Mouse (Mus musculus) heart, embryonic 10.5 days (tissue): ENCODE data around the gene Cdc40. TPM values are rescaled to one million over a fixed set of nuclear protein-coding genes. Genes with fewer than 3 reads are reported as not detected.
"Not testable (repeated sequence)": the region's sequence is repeated elsewhere in the genome, so short reads cannot be mapped to it uniquely, and the experiment has no call there.

Source experiments
- DNase-seq: peaks from one replicate; pipeline ENCODE4 v3.0.0-alpha.2; 2017; ENCODE audit warnings: low spot score
- H3K27ac ChIP-seq: fragments of 300-500 bp; sonication (generic); 2 replicates; pipeline ENCODE4 v1.5.1; 2016; ENCODE audit warnings: mild to moderate bottlenecking
- H3K27me3 ChIP-seq: fragments of 300-500 bp; sonication (generic); 2 replicates; pipeline ENCODE4 v1.6.1; 2016; ENCODE audit warnings: mild to moderate bottlenecking; ENCODE audit not compliant: poor library complexity, insufficient read depth, severe bottlenecking
- H3K36me3 ChIP-seq: fragments of 300-500 bp; sonication (generic); 2 replicates; pipeline ENCODE4 v1.6.1; 2016; ENCODE audit warnings: mild to moderate bottlenecking, moderate library complexity
- H3K4me1 ChIP-seq: fragments of 300-500 bp; sonication (generic); 2 replicates; pipeline ENCODE4 v1.6.1; 2016; ENCODE audit warnings: mild to moderate bottlenecking
- H3K4me3 ChIP-seq: fragments of 300-500 bp; sonication (generic); 2 replicates; pipeline ENCODE4 v1.5.1; 2016; ENCODE audit warnings: mild to moderate bottlenecking, moderate library complexity
- H3K9me3 ChIP-seq: fragments of 300-500 bp; sonication (generic); 2 replicates; pipeline ENCODE4 v1.6.1; 2016; ENCODE audit warnings: mild to moderate bottlenecking, moderate library complexity
- WGBS: fragments of 180-500 bp; shearing (Covaris S2); methylation state at CpG from one replicate; pipeline ENCODE4 v1.1.7; 2016; 5-methylcytosine and 5-hydroxymethylcytosine counted together
- polyA plus RNA-seq: library from polyadenylated mRNA; unstranded; fragments of >200 nt; fragmentation: Nextera tagmentation; extraction: Ambion mirVana; gene quantifications from 2 replicates; pipeline ENCODE4 v1.2.1, GENCODE M21; 2016

Cdc40 gene
- polyA plus RNA-seq, 1 experiment from 2014 or later: 31.7 TPM

DNA sequence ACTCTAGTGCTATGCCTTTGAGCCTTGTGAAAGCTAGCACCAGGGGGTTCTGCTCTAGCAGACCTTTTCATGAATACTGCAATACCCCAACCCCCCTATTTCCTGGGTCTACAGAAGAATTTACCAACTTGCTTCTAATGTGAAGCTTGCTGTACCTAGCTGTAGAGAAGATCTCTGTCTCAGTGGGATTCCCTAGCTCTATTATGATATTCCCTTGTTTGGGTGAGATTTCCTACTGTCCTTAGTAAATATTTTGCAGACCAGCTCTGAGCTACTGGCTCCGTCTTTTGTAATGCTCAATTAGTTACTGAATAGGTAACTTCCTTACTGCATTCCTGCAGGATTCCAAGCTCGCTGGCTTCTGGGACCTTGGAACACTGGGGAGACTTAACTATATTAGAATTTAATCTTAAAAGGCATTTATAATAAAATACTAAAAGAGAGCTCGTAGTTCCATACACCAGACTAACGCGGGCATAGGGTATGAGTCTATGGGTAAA lies 73.7 kb downstream of the Cdc40 start:
- WGBS: 40% methylated on average over 5 of the region's 5 CpGs
- H3K27ac ChIP-seq, H3K9me3 ChIP-seq, H3K36me3 ChIP-seq, H3K4me1 ChIP-seq, DNase-seq, H3K4me3 ChIP-seq, H3K27me3 ChIP-seq: not testable (repeated sequence)

DNA sequence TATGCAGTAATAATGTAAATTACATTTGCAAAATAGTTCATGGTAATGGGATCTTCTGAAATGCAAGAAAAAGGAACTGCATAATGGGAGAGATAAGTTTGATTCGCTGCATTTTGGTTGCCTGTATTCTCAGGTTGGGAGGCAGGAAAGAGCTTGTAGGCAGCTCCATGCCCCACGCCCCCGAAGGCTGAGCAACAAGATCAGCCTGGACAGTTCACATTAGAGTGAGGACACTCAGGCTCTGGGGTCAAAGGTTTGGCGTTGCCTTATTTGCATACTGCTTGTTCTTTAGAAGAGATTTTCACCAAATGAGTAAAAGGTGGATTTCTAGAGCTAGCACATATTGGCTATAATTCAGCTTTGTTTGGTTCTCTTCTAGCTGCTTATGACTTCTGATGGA lies 76.9 kb downstream of the Cdc40 start:
- H3K4me1 ChIP-seq: no peaks in the 10 kb centered on the region
- no peaks in the 10 kb centered on the region for H3K9me3 ChIP-seq
- no peaks in the 10 kb centered on the region for H3K36me3 ChIP-seq
- WGBS: 81% methylated on average over 4 of the region's 4 CpGs
- H3K4me3 ChIP-seq: no peak overlapping the region
- no peaks in the 10 kb centered on the region for H3K27me3 ChIP-seq
- DNase-seq: no peak
- H3K27ac ChIP-seq: no peak overlapping the region

DNA sequence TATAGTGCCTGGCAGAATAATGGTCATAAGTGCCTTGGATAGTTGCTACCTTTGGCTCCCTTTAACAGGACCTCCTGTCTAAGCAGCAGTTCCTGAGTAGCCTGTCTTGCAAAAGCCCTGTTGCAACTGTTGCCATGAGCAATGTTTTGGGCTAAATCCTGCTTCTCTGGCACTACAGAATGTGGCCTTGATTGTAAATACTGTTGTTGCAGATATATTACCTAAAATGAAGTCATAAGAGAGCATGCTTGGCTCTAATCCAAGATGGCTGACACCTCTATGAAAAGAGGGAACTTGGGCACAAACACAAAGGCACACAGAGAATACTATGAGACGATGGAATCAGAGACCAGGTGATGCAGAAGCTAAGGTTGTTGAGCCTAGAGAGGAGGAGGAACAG lies 77.9 kb downstream of the Cdc40 start:
- Histone ChIP-seq H3K4me1 (no peaks in the 10 kb centered on the region), H3K4me3 (no peak overlapping the region), H3K9me3 (no peaks in the 10 kb centered on the region), H3K27ac (no peak overlapping the region), H3K27me3 (no peaks in the 10 kb centered on the region), H3K36me3 (no peaks in the 10 kb centered on the region)
- WGBS: 73% methylated on average over 1 of the region's 1 CpGs
- no peak for DNase-seq

DNA sequence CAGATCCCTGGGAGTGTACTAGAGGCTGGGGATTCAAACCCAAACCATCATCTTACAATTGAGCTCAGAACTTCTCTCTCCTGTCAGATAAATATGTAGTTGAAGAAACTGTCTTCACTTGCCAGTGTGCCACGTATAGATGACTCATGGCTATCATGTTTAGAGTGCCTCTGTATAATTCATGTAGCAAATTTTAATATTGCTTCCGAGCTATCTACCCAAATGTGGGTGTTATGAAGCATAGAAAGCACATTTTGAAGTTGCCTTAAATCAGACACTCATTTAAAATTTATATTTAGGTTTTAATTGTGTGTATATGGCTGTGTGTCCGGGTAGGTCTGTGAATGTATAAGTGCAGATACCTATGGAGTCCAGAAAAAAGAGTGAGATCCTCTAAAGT lies 91.0 kb downstream of the Cdc40 start:
- H3K4me1 ChIP-seq: no peaks in the 10 kb centered on the region
- WGBS: 82% methylated on average over 3 of the region's 3 CpGs
- H3K36me3 ChIP-seq: no peaks in the 10 kb centered on the region
- DNase-seq: no peak
- no peak overlapping the region for H3K27ac ChIP-seq
- H3K9me3 ChIP-seq: no peaks in the 10 kb centered on the region
- no peak overlapping the region for H3K4me3 ChIP-seq
- H3K27me3 ChIP-seq: no peaks in the 10 kb centered on the region

DNA sequence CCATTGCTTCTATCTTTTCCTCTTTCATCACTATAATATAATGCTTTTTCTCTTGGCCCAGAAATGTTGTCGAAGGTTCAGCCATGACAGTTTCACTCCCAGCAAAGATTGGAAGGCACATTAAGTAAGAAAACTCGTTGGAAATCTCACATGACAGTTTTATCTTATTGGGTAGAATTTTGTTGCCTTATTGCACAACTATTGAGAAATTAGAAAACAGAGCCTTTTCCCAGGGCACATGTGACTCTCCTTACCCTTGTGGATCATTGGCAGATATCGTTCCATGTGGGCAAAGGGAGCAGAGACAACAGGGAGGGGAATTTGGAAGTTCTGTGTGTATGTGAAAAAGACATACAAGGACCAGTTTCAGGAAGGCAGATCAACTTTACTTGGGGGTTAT lies 92.7 kb downstream of the Cdc40 start:
- Histone ChIP-seq H3K27me3 (no peaks in the 10 kb centered on the region), H3K9me3 (no peaks in the 10 kb centered on the region), H3K4me1 (no peaks in the 10 kb centered on the region), H3K4me3 (no peak overlapping the region), H3K27ac (no peak overlapping the region), H3K36me3 (no peaks in the 10 kb centered on the region)
- no peak for DNase-seq
- WGBS: 76% methylated on average over 3 of the region's 3 CpGs

Other genes with a start within 250 kb of the Cdc40 start
- gene Mettl24, start 200.0 kb downstream of the Cdc40 start, polyA plus RNA-seq: 2.4 and 2.6 TPM in 2 replicates
- gene Wasf1, start 164 bp upstream of the Cdc40 start, polyA plus RNA-seq: 22.7 and 31.9 TPM in 2 replicates
- gene Gpr6, start 189.0 kb upstream of the Cdc40 start, polyA plus RNA-seq: not detected in 2 replicates